Mouse (Mus musculus) large intestine, adult 2 months (tissue): Measurements from ENCODE around the gene Dchs2. TPM values are rescaled to one million over a fixed set of nuclear protein-coding genes. Genes with fewer than 3 reads are reported as not detected.

Source experiments
- DNase-seq: peaks from one replicate; pipeline ENCODE4 v3.0.0-alpha.2; 2012; ENCODE audit warnings: low read depth, low spot score
- WGBS: fragments of 180-500 bp; shearing (Covaris S2); methylation state at CpG from one replicate; pipeline ENCODE4 v1.1.7; 2018; 5-methylcytosine and 5-hydroxymethylcytosine counted together
- polyA plus RNA-seq: library from polyadenylated mRNA; depleted of rRNA; stranded (reverse); fragments of >200 nt; gene quantifications from 2 replicates; pipeline ENCODE4 v1.2.3, GENCODE M21; 2012

Gene Dchs2
- polyA plus RNA-seq, 1 experiment, result 0.01 TPM

DNA sequence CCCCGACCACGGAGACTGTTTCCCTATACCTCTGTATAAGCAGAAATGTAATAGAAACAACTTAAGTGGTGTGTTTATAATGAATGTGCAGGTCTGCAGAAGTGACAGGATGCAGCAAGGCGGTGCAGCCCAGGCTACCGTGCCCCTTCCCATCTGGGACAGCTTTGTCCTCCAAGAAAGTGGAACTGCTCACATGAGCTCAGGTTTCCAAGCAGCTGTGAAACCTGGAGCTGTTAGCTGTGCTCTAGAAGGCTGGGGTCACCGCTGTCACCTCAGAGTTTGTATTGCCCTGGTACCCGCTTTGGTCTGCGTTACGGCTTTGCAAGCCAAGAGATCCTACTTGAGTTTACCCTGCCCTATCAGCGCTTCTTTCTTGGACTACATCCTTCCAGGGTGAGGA, 100.6 kb downstream of the Dchs2 start:
- no peak for DNase-seq
- WGBS, result 62% methylated on average over 9 of the region's 9 CpGs

DNA sequence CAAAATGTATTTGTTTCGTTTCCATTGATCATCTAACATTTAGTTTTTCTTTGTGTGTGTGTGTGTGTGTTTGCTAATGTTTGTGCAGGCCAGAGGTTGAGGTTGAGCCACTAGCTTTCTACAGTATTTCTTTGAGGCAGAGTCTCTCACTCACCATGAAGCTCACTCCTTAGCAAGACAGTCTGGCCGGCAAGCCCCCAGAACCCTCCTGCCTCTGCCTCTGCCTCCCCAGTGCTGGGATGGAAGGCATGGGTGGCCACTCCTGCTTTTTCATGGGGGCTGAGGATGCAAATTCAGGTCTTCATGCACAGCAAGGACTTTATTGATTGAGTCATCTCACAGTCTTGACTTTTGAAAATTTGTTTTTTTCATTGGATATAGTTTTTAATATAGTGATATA, 102.6 kb downstream of the Dchs2 start:
- no peak for DNase-seq
- WGBS, result 89% methylated on average over 2 of the region's 2 CpGs

DNA sequence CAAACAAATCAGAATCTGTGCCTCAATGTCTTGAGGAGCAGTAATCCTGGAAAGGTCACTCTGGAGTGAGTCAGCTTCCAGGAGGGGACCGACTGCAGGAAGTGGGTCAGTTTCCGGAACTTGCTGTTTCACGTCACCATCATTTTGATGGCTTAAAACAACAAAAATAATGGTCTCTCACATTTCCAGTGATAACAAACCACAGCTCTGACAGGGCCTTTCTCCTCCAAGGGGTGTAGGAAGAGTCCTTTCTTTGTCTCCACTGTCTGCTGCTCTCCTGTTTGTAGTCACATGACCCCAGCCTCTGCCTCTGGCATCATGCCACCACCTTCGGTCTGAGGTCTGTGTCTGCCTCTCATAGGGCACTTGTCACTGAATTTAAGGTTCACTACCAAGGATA, 106.7 kb downstream of the Dchs2 start:
- 59% methylated on average over 4 of the region's 4 CpGs for WGBS
- no peak for DNase-seq

DNA sequence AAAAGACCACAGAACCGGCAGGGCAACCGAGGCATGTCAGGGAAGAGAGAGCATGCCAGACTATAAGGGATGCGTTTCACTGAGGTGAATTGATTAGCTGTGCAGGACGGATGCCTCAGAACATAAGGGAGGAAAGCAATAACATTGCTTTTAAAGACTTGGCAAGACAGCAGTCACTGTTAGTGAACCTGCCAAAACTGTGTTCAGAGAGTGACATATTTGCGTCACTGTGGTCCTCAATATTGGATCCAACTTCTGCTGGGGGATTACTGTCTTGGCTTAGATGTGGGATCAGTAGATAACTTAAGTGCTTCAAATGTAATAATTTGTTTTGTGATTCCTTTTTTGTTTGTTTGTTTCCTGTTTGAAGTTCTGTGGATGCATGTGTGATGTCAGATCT, 107.3 kb downstream of the Dchs2 start:
- DNase-seq, result no peak
- 78% methylated on average over 5 of the region's 5 CpGs for WGBS

DNA sequence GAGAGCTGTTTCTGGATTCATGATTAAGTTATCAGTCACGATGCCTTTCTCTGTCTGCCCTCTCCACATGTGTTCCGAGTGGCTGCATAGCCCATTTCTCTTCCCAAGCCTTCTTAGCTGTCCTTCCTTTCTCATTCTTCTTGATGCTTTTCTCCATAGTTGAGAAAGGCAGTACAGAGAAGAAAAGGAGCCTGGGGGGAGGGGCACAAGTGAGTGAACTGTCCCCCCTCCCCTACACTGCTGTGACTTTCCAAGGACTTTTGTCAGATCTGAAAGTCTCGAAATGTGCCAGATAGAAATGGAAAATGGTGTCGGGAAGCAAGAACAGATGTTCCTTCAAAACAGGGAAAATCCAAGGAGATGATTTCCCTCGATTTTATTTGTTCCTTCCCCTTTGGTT, 118.8 kb downstream of the Dchs2 start:
- WGBS, result 72% methylated on average over 5 of the region's 5 CpGs
- no peak for DNase-seq

DNA sequence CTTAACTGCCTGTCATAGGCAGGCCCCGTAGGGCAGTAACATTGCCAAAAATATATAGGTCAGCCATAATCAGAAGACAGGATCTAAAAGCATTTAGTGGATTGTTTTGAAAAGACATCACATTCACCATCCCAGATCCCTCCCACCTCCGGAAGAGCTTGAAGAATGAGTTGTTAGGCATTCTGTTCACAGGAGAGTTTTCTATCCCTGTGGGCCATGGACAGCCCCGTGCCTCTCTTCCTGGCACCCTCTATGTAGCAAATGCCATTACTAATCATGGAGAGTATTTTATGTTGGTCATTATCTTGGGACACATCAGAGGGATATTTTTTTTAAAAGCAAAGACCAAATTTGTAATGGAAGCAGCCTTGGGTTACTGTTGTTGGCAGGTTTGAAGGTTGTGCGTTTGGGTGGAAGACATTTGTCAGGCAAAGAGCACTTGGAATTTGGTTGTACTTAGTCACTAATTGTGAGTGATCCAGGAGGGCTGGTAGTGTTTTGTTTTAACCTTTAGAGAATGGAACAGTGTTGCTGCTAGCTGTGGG, 122.3 kb downstream of the Dchs2 start:
- DNase-seq, result no peak
- 77% methylated on average over 4 of the region's 4 CpGs for WGBS

DNA sequence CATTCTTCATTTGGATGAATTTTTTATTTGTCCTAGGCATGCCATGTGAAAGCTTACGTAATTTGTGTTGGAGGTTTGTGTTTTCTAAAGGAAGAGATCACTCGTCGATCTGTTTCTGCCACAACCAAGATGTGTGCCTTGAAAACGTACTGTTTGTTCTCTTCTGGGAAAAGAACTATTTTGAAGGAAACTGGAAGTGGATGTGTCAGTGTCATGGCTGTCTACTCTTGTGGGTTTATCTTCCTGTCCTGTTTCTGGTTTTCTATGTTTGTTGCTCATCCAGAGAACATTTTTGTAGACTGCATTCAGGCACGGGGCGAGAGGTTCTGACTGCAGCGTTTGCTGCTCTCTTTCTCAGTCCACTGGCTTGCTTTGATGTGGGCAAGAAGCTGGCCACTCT, 124.2 kb downstream of the Dchs2 start:
- 70% methylated on average over 7 of the region's 7 CpGs for WGBS
- DNase-seq, result no peak

DNA sequence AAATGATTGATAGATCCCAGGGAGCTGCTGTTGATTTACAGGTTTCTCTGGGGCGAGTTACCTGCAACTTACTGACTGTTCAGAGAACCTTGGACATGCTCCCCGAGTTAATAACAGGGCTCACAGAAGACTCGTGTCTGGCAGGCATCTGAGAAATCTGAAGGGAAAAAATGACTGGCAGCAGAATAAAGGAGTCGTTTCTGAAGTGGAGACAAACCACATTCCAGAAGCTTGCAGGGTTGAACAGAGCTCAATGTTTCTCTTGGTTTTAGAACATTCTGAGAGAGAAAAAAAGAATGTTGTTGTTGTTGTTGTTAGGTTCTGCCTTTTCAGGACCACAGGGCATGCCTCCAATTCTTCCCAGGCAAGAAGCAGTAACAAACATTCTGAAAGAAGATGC, 131.7 kb downstream of the Dchs2 start:
- no peak for DNase-seq
- WGBS, result 41% methylated on average over 4 of the region's 4 CpGs

DNA sequence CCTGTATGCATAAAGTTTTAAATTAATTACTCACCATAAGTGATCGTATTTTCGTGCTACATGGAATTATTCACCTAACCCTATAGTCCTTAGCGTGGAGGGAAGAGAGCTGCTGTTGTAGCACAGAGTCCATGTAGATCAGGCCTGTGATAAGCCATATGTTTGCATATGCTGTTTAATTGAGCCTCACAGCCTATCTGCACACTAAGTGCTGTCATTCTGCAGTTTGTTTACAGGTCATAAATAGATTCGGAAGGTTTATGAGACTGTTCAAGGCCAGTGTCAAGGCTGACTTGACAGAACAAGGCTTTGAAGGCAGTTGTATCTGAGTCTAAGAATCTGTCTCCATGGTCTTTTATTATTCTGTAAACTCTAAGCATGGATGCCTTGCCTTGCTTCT, 138.3 kb downstream of the Dchs2 start:
- 22% methylated on average over 4 of the region's 4 CpGs for WGBS
- peak; percentile 51 for DNase-seq

DNA sequence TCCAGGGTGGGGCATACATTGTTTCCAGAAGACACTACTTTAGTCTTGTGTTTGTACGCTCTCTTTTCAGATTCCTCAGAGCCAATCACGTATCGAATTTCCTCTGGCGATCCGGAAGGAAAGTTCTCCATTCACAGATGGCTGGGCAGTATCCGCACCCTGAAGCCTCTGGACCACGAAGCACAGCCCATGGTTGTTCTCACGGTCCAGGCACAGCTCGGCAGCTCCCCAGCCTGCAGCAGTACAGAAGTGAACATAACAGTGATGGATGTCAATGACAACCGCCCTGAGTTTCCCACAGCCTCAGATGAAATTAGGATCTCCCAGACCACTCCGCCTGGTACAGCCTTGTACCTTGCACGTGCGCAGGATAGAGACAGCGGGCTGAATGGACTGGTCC, 142.5 kb downstream of the Dchs2 start:
- no peak for DNase-seq
- 94% methylated on average over 14 of the region's 14 CpGs for WGBS

DNA sequence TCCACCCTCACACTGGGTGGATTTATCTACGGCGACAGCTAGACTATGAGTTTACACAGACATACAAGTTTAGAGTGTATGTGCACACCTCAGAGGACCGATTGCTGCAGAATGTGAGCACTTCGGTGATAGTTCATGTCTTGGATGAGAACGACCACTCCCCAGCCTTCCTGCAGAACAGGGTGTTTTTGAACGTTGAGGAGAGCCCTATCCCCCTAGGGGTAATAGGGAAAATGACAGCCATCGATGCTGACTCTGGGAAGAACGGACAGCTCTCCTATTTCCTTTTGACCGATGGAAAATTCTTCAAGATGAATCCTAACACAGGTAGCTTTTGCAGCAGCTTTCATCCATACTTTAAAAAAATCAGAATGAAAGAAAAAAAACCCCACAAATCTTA, 143.2 kb downstream of the Dchs2 start:
- DNase-seq, result no peak
- WGBS, result 71% methylated on average over 9 of the region's 9 CpGs

DNA sequence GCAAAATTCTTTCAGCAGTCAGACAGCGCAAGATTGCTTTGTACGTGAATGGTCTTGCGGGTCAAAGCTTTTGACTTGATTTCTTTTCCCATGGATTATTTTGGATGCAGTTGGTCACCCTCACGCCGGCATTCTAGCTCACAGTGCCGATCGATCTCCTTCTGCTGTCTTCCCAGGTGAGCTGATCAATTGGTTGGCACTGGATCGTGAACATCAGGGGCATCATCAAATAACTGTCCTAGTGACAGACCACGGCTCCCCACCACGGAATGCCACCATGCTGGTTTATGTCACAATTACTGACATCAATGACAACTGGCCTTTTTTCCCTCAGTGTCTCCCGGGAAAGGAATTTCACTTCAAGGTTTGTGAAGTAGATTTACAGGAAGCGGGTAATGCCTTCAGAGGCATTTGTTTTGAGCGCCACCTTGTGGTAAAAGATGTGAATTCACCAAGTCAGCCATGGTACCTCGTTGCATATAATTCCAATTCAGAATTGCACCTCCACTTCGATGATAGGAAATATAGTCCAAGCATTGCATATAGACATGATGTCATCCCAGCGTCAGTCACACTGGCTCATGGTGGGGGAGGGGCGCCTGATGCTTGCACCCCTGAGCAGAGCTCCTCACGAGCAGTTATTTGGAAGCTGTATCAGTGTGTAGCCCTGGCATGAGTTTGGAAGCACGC, 146.0 kb downstream of the Dchs2 start:
- WGBS, result 28% methylated on average over 19 of the region's 19 CpGs
- DNase-seq, result peak; percentile 44

DNA sequence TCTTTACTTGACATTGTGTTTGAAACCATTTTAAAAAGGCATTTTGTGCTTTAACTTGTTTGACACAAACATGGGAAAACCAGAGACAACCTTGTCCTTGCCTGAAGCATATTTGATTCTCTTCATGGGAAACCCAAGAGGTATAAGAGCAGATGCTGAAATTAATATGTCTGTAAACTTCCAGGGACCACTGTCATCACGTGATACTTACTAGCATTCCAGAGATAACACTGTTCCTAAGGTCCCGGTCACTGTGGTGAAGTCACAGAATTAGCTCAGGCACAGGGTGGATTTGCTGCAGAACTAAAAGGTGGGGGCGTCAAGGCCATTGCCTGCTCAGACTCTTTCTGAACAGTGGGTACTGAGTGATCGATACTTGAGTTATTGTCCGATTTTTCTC, 148.0 kb downstream of the Dchs2 start:
- no peak for DNase-seq
- WGBS, result 44% methylated on average over 5 of the region's 5 CpGs

DNA sequence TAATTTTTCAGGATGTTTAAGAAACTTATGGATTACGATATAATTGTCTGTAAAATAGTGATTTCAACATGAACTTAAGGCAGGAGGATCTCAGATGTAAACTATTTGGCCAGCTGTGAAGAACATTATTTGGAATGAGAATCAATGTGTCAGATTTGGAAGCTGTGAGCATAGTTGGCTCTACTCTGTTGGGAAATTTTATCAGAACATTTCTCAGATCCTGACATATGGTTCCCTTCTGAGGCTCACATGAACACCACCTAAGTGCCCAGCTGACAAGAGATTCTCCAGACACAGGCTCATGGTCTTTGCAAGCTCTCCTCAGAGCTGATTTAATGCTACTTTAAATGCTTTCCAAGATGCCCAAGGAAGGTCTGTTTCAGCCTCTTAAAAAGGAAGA, 156.1 kb downstream of the Dchs2 start:
- 66% methylated on average over 1 of the region's 1 CpGs for WGBS
- no peak for DNase-seq

DNA sequence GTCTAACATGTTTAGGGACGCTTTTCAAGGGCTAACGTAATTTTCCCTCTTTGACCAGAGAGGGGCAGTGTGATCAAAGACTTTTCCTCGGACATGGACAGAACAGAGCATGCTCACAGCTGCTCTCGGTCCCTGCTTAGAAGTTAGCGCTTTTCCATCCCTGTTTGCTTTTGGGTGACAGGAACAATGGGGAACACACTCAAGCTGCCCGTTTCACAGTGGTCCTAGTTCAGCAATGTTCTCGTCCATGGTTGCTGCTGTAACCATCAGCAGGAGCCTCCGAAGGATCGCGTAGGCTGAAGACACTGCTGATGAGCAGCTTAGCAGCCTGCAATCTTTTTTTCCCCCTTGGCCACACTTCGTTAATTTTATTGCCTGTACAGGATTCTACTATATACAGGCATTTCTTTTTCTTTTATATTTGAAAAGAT, 159.2 kb downstream of the Dchs2 start:
- DNase-seq, result peak; percentile 33
- 4% methylated on average over 11 of the region's 11 CpGs for WGBS

DNA sequence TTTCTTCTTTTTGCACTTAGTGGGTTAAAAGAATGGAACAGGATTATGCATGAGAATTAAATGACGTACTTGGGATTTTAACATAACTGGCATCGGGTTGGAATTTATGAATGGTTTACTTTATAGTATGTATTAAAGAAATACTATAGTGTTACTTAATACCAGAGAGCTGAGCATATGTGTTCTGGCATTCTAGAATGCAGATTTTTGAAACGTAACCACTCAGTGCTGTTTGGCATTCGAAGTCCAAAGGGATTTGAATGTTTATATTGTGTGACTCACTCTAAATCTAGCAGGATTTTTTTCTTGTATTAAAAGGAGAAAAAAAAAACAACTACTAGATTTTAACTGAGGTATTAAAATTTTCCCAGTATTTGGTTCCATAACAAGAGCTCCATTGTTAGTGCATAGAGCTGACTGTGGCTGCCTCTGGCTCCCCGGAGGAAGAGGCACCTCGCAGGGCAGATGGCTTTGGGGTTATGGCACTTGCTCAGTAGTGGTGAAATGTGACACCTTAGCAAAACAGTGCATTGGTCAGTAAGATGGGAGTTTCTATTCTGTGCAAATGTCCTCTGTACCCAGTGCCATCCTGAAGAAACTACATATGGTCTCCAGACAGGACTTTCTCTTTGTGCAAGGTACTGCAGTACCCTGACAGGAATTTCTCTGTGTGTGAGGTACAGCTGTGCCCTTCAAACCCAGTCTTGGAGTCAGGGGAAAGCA, 160.5 kb downstream of the Dchs2 start:
- DNase-seq, result no peak
- 43% methylated on average over 6 of the region's 6 CpGs for WGBS

DNA sequence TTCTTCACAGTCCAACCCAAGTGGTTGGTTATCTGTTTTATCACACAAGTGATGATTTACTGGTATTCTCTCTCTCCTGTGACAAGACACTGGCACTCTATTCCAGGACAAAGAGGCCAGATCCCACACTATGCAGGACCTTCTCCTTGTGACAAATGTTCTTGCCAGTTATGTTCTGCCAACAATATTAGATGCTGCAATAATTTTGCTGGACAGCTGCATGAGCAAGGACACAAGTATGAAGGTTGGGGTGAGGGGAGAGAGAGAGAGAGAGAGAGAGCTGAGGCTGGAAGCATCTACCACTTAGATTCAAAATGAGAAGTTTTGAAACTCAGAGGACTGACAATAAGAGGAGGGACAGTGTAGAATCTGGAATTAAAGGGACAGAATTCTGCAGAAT, 162.7 kb downstream of the Dchs2 start:
- no peak for DNase-seq

DNA sequence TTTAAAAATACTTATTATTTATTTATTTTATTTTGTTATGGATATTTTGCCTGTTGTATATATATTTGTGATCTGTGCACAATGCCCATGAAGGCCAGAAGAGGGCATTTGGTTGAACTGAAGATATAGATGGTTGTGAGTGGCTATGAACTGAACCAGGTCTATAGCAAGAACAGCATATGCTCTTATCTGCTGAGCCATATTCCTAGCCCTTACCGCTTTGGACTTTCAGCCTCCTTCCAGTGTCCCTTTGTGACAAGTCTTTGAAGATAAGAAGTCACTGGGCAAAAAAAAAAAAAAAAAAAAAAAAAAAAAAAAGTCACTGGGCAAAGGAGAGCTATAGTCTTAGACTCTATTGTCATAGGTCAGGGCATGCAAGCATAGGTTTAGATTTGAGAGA, 163.2 kb downstream of the Dchs2 start:
- 76% methylated on average over 1 of the region's 1 CpGs for WGBS
- no peak for DNase-seq

DNA sequence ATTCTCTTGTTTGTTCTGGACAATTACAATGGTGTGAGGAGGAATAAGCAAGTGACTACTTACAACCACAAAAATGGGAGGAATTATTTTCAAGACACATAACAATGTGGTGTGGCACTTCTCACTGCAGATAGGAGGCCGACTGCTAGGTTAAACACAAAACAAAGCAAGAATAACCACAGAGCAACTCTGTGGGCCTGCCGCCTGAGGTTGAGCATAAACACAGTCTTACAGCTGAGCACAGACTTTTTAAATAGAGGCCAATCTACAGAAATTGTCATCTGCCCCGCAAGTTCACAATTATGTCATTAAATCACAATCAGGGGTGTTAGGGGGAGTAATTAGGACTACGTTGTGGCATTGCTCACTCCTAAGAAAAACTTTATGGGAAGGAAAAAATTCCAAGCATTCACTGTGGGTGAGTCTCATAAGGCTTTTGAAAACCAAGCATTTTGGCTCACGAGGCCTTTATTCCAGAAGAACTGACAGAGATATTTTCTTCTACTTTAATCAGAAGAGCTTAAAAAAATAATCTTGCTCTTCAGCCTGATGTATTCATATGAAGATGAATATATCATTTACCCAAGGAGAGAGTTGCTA, 172.1 kb downstream of the Dchs2 start:
- WGBS, result 49% methylated on average over 5 of the region's 5 CpGs

DNA sequence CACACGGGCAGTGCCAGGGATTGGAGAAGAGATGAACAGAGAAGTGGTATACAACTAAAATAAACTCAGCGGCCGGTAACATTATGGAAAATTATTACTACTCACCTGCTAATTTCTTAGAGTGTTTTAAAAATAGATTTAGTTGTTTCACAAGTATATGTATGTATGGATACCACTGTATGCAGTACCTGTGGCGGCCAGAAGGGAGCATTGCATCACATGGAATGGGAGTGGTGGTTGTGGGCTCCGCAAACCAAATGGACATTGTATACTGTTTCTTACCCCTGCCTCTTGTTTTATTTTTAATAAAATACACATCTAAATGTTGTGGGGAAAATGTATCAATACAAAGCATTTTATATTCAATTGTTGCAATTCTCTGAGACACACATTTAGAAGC, 176.1 kb downstream of the Dchs2 start:
- 80% methylated on average over 5 of the region's 5 CpGs for WGBS
- DNase-seq, result no peak

More for the DNA sequence above, 172.1 kb downstream of the Dchs2 start:
- DNase-seq, result no peak

DNA sequence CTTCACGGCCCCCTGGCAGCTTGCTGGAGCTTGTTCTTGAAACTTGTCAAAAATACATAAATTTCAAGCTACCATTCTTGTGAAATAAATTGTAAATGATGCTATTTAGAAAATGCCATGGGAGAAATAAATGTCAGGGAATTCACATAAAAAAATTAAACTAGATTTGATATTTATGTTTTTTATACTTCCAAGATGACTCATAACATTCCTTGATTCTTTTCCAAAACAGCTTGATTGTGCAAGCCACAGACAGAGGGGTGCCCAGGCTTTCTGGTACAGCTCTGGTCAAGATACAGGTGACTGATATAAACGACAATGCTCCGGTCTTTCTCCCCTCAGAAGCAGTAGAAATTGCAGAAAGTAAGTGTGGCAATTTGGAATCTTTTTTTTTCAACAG, 218.2 kb downstream of the Dchs2 start:
- WGBS, result 71% methylated on average over 3 of the region's 3 CpGs
- no peak for DNase-seq
